Comparison of ENCODE assay signal across 8 mouse cellular contexts in genomic region chr15:60822803-60823619, GRCm38 (mm10). TPM values are rescaled to one million over a fixed set of nuclear protein-coding genes. Genes with fewer than 3 reads are reported as not detected.
DNase-seq lines count a peak whose midpoint lies in the region; ATAC-seq lines count a peak whose summit lies in the region.

No protein-coding gene starts in this region.

- H3K4me2 ChIP-seq in embryonic facial prominence, embryonic 12.5 days (replicated peaks), result peak overlapping the region; percentile 99
- peak overlapping the region; percentile 100 for H3K4me2 ChIP-seq in limb, embryonic 13.5 days (replicated peaks)
- peak overlapping the region; percentile 100 for H3K4me2 ChIP-seq in midbrain, embryonic 14.5 days (ENCODE audit: low read length)

- WGBS in embryonic facial prominence, embryonic 12.5 days, result under 1% methylated on average over 68 of the region's 68 CpGs
- under 1% methylated on average over 68 of the region's 68 CpGs for WGBS in limb, embryonic 13.5 days
- under 1% methylated on average over 68 of the region's 68 CpGs for WGBS in midbrain, embryonic 14.5 days

- peaks cover 8% of the 10 kb centered on the region; the same call in 1 of the 2 replicates for H3K4me1 ChIP-seq in embryonic facial prominence, embryonic 12.5 days
- peaks cover 13% of the 10 kb centered on the region for H3K4me1 ChIP-seq in limb, embryonic 13.5 days
- H3K4me1 ChIP-seq in midbrain, embryonic 14.5 days (ENCODE audit: control insufficient read depth, insufficient read depth, low read length), result peaks cover 19% of the 10 kb centered on the region

- 0 out of 2 replicates have a peak, but pooled peaks cover 4% of the 10 kb centered on the region for H3K27me3 ChIP-seq in embryonic facial prominence, embryonic 12.5 days
- 0 out of 2 replicates have a peak, but pooled peaks cover 5% of the 10 kb centered on the region for H3K27me3 ChIP-seq in limb, embryonic 13.5 days
- H3K27me3 ChIP-seq in midbrain, embryonic 14.5 days (ENCODE audit: control insufficient read depth, insufficient read depth, low read length), result peaks cover 8% of the 10 kb centered on the region; the same call in 1 of the 2 replicates

- H3K36me3 ChIP-seq in embryonic facial prominence, embryonic 12.5 days, result no peaks in the 10 kb centered on the region
- H3K36me3 ChIP-seq in limb, embryonic 13.5 days, result no peaks in the 10 kb centered on the region
- no peaks in the 10 kb centered on the region for H3K36me3 ChIP-seq in midbrain, embryonic 14.5 days (ENCODE audit: control insufficient read depth, insufficient read depth, low read length)

- H3K4me3 ChIP-seq in embryonic facial prominence, embryonic 12.5 days, result peak overlapping the region; percentile 64
- H3K4me3 ChIP-seq in limb, embryonic 13.5 days, result peak overlapping the region; percentile 70
- peak overlapping the region; percentile 76 for H3K4me3 ChIP-seq in midbrain, embryonic 14.5 days (replicated peaks; ENCODE audit: low read depth, low read length)

- peak; percentile 80 to 83 for DNase-seq in adrenal gland, postnatal 36 days
- peak; percentile 56 for DNase-seq in heart, adult 8-10 months (ENCODE audit: low spot score)
- DNase-seq in kidney, adult 8-10 months, result peak; percentile 79 to 82
- DNase-seq in midbrain, embryonic 14.5 days, result peak; percentile 87
- peak; percentile 22 for DNase-seq in spleen, adult 12 weeks (ENCODE audit: low spot score)
- DNase-seq in MN1 (ENCODE audit: low spot score), result no peak

- H3K27ac ChIP-seq in embryonic facial prominence, embryonic 12.5 days, result peak overlapping the region; percentile 75
- H3K27ac ChIP-seq in limb, embryonic 13.5 days, result peak overlapping the region; percentile 78; the same call in 1 of the 2 replicates
- peak overlapping the region; percentile 60 for H3K27ac ChIP-seq in midbrain, embryonic 14.5 days (replicated peaks; ENCODE audit: low read depth, low read length)

- no peaks in the 10 kb centered on the region for H3K9me3 ChIP-seq in embryonic facial prominence, embryonic 12.5 days
- no peaks in the 10 kb centered on the region for H3K9me3 ChIP-seq in limb, embryonic 13.5 days
- H3K9me3 ChIP-seq in midbrain, embryonic 14.5 days (ENCODE audit: control insufficient read depth, low read length), result no peaks in the 10 kb centered on the region

- H3K9ac ChIP-seq in embryonic facial prominence, embryonic 12.5 days, result peak overlapping the region; percentile 64
- peak overlapping the region; percentile 79 for H3K9ac ChIP-seq in limb, embryonic 13.5 days
- H3K9ac ChIP-seq in midbrain, embryonic 14.5 days (replicated peaks; ENCODE audit: low read length), result peak overlapping the region; percentile 69

- peak; percentile 76 for ATAC-seq in embryonic facial prominence, embryonic 12.5 days (ENCODE audit: insufficient number of reproducible peaks, insufficient read depth, low FRiP score, low TSS enrichment)
- ATAC-seq in limb, embryonic 13.5 days (ENCODE audit: low FRiP score, low read depth), result peak; percentile 75
- peak; percentile 81 for ATAC-seq in midbrain, embryonic 14.5 days (ENCODE audit: low FRiP score, low TSS enrichment)

RNA-seq across cellular contexts. Expression of gene Fam84b, which starts 30.6 kb away (rescaled TPM):
- total RNA-seq in adrenal gland, postnatal 36 days (2021), result 10 to 100 TPM; 13.1 to 15.4 TPM
- polyA plus RNA-seq in embryonic facial prominence, embryonic 12.5 days (2016; fragmentation: Nextera tagmentation; extraction: Ambion mirVana), result 9.9 and 11.6 TPM in 2 replicates
- 1 to 10 TPM; 5.9 to 8.4 (median 7.2) TPM for total RNA-seq in heart, adult 8-10 months (2022)
- polyA plus RNA-seq in limb, embryonic 13.5 days (2015; fragmentation: Nextera tagmentation; extraction: Ambion mirVana), result 6.3 and 6.9 TPM in 2 replicates
- 7.1 and 9.1 TPM in 2 replicates for polyA plus RNA-seq in midbrain, embryonic 14.5 days (2014; fragmentation: Nextera tagmentation; extraction: Ambion mirVana)
